Mouse (Mus musculus) R1 (cell line): ENCODE measurements around the gene Sprn.
"Not testable (repeated sequence)": the region's sequence is repeated elsewhere in the genome, so short reads cannot be mapped to it uniquely, and the experiment has no call there.

Source experiments
- DNase-seq: peaks from one replicate; pipeline ENCODE4 v3.0.0-alpha.2; 2018; ENCODE audit warnings: low read depth, low spot score

Gene Sprn

DNA sequence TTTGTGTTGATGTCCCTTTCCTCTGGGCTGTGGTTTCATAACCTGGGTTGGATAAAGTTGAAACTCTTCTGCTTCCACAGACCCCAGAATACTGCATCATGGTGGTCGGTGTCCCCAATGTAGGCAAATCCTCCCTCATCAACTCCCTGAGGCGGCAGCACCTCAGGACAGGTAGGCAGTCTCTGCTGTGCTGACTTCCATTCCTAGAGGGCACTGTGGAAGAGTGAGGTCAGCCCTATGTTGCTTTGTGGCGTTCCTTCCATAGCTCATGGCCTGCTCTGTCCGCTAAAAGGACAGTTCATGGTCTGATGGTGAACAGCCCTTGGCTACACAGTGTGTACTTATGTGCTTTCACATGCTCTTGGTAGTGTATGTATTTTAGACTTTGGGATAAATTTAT, 10.1 kb downstream of the Sprn start:
- DNase-seq: no peak

DNA sequence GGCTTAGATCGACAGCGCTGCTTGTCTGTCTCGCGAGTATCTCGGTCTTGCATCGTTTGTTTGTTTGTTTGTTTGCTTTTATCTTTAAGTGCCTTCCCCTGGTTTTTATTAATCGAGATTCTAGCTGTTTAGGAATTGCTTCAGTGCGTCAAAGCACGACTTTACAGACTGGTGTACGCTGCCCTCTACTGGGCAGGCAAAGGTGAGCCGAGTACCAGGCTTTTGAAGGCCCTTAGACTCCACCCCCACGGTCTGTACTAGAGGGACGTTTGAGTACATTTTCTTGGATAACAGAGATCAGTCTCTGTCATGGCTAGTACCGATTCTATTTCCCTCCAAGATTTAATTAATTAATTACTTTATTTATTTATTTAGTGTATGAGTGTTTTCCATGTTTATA, 13.3 kb downstream of the Sprn start:
- peak; percentile 77 for DNase-seq

DNA sequence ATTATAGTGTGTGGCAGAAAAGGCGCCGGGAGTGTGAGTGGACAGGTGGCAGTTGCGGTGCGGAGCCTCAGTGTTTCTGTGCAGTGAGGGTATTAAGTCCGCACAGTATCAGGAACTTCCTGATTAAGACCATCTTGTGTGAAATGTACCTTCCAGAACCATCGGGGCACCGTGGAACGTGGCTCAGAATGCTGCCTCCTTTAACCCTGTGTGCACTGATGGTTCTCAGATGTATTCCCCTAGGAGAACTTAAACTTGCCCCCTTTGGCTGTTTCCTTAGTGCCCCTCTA, 16.7 kb downstream of the Sprn start:
- DNase-seq: no peak

DNA sequence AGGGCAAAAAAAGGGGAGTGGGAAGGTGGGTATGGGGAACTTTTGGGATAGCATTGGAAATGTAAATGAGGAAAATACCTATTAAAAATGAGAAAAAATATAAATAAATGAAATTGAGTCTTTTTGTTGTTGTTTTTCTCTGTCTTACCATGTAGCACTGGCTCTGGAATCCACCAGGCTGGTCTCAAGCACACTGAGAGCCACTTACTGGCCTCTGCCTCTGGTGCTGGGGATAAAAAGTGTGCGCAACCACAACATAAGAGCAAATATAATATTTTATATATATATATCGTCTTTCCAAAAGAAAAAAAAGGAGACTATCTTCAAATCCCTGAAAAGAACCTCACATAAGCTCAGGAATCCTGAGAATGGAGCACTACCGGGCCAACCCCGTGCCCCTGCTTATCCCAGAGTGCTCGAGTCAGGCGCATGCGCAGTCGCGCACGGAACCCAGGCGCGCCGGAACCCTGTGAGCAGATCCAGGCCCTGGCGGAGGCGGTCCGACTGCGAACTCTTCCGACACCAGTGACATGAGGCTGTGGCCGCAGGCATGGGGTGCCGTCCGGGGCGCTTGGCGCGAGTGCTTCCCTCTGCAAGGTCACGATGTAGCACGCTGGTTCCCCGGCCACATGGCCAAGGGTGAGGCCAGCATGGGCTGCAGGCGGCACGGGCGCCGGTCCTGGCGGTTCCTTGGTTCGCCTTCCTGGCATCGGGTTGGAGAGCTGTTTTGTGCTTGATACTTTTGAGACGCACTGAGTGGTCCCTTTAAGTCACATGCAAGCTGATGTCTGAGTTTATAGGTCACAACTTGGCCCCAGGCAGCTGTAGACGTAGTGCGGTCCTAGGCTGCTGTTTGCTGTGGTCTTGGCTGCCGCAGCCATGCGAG, 17.3 kb downstream of the Sprn start, which contains the start of gene Mtg1:
Mtg1 (plus strand) TSS at position 430 of the 886 bp plus-strand sequence.
- DNase-seq: peak; percentile 96

DNA sequence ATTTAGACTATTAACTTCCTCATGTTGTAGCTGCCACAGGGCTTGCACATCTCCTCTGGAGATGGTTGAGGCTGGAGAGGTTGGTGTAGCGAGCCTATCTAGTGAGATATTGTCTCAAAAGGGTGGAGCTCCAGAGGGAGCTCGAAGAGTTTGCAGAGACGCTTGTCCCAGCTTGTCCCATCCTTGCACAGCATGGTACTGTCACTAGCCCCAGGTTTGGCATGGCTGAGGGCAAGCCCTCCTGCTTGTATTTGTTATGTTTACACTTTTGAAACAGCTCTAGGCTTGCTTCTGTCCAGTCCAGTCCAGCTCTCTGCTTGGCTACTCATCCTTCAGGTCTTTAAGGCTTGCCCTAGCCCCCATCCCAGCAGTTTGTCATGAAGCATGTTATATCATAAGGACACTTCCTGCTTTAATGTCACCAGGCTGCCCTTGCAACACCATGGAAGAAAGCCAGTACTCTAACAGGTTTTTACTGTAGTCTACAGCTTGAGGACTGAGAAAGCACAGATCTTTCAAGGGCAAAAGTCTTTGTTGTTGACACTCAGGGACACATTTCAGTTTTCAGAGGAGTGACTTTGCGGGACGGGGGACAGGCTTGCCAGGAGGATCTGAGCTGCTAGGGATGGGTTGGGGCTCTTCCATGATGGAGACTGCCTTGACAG, 19.4 kb downstream of the Sprn start:
- DNase-seq: no peak

DNA sequence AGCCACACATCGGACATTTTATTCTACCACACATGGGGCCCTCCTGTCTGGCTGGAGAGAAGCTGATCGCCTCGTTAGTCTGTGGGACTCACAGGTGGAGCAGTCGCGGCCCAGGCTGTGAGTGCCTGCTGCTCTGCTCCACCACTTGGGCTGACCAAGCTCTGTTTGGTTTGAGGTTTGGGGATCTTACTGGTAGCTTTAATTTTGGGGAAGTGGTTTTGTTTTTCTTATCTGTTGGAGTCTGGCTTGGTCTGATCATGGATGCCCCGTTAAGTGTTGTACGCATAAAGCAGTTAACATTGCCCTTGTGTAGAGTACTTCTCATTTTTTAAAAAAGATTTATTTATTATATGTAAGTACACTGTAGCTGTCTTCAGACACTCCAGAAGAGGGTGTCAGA, 20.6 kb downstream of the Sprn start:
- not testable (repeated sequence) for DNase-seq

DNA sequence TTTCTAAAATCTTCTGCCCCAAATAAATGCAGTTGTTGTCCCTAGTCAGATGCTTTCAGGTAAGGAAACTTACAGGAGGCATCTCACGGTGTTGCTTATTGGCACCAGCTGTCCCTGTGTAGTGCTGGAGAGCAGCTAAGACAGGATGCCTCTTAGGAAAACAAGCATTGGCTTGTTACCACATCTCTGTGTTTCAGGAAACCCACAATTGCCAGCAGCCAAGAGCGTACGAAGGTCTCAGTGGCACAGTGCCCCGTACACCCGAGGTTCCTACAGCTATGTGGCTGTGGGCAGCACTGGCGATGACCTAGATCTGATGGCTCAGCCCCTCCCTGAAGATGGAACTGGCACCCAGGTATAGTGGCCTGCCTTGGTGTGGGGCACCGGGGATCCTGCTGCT, 22.5 kb downstream of the Sprn start:
- not testable (repeated sequence) for DNase-seq

DNA sequence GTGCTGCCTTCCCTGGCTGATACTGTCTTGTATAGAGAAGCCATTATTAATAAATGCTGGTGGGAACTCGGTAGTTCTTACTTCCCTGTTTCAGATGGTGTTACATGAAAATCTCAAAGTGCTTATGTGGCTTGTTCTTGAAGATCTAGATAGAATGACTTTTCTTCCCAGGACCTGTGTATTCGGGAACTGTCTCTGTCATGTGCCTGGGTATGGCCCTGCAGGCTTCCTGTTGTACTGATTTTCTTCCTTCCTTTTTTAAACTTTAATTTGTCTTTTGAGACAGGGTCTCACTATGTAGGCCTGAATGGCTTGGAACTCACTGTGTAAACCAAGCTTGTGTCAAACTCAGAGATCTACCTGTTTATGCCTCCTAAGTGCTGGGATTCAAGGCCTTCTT, 26.8 kb downstream of the Sprn start:
- no peak for DNase-seq

DNA sequence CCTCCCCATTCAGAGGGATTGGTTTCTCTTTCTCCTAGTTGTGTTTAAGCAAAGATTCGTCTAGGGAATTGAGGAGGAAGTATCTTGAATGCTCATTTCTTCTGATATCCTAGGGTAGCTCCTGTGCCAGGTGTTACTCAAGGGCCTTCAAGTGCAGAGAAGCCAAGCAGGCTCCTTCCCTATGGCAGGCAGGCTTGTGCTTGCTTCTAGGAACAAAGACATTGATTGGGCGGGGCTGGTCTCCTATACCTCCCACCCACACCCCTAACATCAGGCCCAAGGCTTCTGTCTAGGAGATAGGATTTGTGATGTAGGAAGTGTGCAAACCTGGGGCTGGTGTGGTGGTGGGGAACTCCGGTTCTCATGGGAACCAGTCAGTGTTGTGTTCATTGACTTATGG, 27.7 kb downstream of the Sprn start:
- DNase-seq: peak; percentile 20

DNA sequence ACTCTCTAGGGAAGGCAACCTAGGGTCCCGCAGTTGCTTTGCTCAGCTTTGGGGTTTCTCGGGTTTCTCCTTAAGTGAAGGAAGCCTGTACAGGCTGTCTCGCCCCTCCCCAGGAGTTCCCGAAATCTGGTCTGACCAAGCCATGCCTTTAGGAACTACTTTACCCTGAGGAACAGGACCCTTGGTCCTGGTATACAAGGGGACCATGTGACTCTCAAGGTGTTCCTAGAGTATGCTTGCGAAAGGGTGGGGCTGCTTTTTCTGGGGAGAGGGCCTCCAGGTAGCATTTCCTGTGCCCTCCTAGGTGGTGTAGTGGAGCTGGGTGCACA, 28.7 kb downstream of the Sprn start:
- DNase-seq: no peak

DNA sequence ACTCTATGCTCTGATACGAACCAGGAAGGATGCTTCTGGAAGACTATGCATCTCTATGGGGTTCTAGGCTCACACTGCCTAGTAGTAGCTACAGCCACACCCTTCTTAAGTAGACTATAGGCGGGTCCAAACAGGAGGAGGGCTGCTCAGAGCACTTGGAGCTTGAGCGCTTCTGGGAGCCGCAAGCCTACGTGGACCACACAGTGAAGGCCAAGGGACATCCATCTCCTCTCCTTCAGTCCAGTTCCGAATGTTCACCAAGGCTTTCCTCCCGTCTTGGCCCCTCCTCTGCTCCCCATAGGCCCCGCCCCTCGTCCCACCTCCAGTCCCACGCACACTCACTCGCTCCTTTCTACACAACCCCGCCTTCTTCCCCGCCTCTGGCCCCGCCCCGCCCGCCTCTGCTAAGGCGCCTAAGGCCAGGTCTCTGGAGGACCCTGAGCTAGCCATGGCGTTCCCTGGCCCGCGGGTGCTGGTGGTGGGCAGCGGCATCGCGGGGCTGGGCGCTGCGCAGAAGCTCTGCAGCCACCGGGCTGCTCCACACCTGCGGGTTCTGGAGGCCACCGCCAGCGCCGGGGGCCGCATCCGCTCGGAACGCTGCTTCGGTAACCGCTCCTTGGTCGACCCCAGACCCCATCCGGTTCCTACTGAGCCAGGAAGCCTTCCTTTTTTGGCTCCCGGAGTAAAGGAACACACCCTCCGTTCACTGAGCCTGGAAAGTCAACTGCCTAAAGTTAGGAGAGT, 29.2 kb downstream of the Sprn start:
- DNase-seq: peak; percentile 93

DNA sequence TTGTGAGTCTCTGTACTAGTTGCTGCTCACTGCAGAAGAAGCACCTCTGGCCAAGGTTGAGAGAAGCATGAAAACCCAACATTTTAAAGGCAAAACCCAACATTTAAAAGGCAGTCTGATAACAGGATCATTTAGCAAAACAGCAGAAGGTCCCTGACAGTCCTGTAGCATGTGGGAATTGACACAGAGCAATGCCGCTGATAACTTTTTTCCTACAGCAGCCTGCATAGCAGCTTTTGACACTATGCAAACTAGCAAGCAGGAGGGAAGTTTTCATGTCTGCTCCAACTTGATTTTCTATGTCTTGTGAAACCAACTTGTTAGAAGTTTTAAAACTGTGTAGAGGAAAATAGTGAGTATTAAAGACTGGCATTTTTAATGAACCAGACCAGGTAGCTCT, 30.3 kb downstream of the Sprn start:
- DNase-seq: no peak

DNA sequence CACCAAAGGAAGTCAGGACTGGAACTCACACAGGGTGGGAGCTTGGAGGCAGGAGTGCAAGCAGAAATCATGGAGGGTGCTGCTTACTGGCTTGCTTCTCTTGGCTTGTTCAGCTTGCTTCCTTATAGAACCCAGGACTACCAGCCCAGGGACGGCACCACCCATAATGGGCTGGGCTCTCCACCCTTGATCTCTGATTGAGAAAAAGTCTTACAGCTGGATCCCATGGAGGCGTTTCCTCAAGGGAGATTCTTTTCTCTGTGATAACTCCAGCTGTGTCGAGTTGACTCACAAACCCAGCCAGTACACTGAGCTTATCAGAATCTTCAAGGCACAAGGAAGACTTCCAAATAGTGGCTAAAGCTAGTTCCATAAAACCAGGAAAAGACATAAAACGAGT, 31.9 kb downstream of the Sprn start:
- DNase-seq: peak; percentile 44

DNA sequence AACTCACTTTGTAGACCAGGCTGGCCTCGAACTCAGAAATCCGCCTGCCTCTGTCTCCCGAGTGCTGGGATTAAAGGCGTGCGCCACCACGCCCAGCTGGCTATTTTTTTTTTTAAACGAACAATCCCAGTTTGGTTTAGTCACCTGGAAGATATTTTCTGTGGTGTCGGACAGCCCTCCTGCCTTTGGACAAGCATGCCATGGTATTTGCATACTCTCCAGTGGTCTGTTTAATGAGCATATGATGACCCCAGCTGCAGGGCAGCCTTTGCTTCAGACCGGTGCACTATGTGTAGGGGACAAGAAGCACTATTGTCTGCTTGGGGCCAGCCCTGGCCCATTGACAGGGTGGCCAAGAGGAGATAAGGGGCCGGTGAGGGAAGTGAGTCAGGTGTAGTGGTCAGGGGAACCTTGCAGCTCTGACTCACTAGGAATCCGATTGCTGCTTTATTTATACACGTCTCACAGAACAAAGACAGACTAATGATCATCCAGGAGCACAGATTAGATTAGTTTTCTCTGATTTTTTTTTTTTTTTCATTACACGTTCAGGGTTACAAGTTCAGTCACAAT, 33.3 kb downstream of the Sprn start:
- no peak for DNase-seq

DNA sequence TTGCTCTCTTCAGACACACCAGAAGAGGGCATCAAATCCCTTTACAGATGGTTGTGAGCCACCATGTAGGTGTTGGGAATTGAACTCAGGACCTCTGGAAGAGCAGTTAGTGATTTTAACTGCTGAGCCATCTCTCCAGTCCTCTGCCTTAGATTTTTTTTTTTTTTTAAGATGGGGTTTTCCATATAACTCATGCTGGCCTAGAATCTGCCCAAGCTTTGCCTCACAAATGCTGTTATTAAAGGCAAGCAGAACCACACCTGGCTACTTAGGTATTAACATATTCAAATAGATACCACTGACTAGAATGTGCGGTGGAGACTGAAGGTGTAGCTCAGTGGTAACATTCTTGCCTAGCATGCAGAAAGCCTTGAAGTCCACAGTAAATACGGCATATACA, 34.2 kb downstream of the Sprn start:
- no peak for DNase-seq

DNA sequence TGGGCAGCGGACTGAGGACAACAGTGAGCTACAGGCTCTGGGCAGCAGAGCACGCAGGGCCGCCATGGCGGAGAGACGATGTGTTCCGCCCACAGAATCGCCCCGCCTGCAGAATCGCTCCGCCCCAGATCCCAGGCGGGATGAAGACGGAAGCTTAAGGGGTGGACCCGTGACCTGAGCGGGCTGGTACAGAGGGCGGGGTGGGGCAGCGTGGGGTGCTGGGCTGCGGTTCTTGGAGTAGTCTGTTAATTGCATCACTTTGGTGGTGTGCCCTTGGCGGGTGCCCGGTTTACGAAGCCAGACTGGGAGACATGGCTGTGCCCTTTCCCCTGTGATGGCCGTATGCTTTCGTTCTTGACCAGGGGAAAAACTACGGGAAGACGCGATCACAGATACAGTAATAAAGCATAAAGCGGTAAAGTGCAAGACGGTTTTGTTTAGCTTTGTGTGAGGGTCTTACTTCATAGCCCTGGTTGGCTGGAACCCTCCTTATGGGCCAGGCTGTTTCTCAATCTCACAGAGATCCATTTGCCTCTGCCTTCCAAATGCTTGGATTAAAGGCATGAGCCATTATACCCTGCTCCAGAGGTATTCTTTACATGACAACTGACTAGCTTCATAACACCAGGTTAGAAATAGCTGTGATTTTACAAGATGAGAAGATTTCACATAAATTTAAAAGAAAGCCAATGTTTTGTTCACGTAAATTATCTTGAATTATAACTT, 38.2 kb downstream of the Sprn start, which contains the start of gene Echs1:
Echs1 (minus strand) TSS at position 148 of the 726 bp plus-strand sequence.
- DNase-seq: peak; percentile 91

DNA sequence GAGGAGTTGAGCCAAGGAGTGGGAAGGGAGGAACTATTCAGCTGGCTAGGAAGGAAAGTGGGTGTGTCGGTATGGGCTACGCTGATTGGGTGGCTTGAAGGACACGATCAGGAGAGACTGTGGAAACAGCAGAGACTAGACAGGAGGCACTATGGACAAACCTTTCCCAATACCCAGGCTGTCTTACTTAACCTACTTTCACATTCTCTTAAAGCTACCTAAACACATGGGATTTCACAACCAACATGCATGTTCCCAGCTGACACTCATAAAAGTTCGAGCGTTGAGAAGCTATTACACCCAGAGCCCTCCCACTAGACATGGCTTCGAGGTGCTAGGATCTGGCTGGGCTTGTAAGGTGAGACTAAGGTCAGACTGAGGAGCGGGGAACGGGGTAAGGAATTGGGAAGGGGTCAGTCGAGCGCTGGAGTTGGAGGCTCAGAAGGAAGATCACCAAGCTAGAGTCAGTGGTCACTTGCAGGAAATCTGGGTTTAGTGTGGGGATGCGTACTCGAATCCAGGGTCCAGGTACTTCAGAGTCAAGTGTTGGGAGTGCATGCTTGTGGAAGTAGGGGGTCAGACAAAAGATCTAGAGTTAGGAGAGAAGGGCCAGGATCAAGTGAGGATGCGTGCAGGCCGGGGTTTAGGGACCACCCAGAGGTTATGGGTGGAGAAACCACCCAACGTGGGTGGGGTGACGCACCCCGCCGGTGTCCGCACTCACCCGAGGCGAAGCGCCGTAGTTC, 38.9 kb downstream of the Sprn start, which contains the start of gene Paox:
Paox (plus strand) TSS at position 217 of the 746 bp plus-strand sequence.
- DNase-seq: peak; percentile 85

DNA sequence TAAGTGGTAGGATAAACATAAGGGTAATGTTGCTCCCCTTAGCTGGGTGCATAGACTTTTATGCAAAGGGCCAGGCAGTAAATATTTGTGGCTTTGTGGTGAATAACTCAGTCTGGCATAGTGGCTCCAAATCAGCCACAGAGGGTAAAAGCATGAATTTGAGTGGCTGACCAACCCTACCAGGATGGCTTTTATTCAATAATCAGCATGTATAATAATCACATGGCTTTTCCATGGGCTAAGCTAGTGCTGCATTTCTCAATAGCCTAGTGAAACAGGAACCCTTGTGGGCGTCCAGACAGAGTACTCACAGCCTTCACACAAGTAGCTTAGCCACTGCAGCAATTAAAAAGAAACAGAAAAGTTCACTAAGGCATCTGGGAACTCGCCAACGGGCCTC, 42.7 kb downstream of the Sprn start:
- no peak for DNase-seq

DNA sequence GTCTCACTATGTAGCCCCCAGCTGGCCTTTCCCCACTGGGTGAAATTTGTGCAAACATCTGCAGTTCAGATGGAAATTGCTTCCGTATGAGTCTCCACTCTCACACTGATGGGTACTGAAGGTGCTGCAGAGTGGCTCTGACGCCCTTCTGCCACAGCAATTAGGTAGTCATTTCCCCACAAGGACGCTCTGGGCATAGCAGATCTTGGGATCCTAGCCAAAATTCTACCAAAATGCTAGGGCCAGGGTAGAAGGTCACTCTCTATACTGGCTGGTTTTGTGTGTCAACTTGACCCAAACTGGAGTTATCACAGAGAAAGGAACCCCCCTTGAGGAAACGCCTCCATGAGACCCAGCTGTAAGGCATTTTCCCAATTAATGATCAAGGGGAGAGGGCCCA, 50.7 kb downstream of the Sprn start:
- DNase-seq: no peak

DNA sequence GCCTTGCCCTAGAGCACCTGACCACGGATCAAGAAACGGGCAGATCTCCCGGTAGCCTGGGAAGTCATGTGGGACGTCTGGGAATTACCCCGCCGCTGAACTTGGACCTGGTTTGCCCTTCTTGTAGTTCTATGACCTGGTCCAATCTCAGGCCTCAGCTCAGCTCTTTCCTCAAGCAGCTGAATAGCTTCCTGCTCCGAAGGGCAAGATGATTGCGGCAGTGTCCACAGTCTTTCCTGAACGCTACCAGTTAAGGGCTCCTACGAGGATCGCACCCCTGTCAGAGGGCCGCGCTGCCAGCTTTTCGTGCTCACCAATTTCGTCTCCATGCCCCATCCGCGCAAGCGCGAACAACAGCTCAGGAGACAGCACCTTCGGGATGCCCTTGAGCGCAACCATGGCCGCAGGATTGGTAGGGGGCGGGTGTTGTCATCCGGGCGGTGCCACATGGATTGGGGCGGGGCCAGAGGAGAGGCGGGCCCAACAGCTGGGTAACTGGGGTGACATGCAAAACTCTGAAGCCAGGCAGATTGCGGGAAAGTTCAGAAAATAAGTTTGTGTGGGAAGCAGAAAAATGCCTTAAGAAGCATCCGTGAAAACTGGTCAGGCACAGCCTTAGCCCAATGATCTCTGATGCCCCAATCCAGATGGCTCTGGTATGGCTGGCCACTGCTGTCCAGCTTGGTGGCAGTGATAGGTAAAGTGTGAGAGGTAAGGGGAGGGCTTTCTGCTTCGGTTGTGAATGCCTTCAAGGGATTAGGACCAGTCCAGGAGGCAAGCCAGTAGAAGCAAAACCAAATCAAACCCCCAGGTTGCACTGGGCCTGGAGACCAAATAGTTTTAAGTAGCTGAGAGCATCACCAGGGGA, 52.5 kb downstream of the Sprn start, which contains the start of gene Fuom:
Fuom (minus strand) TSS at position 449 of the 868 bp plus-strand sequence.
- DNase-seq: peak; percentile 93
